Mouse (Mus musculus) forebrain, embryonic 11.5 days (tissue): Measurements from ENCODE around the gene U2surp. TPM values are rescaled to one million over a fixed set of nuclear protein-coding genes. Genes with fewer than 3 reads are reported as not detected.

ENCODE experiments used
- ATAC-seq: fragments of 200-750 bp; cut with Nextera tagmentation; replicated peaks from 2 replicates; pipeline ENCODE4 v1.8.0; 2017; ENCODE audit warnings: moderate TSS enrichment; ENCODE audit not compliant: low FRiP score
- DNase-seq: peaks from one replicate; pipeline ENCODE4 v3.0.0-alpha.2; 2017; ENCODE audit warnings: low spot score
- H3K27ac ChIP-seq: fragments of 300-500 bp; sonication (generic); 2 replicates; pipeline ENCODE4 v1.5.1; 2014; ENCODE audit warnings: low read depth, low read length
- H3K27me3 ChIP-seq: fragments of 300-500 bp; sonication (generic); 2 replicates; pipeline ENCODE4 v1.6.1; 2014; ENCODE audit warnings: mild to moderate bottlenecking, low read length, mixed read lengths; ENCODE audit not compliant: control insufficient read depth, insufficient read depth
- H3K36me3 ChIP-seq: fragments of 300-500 bp; sonication (generic); 2 replicates; pipeline ENCODE4 v1.6.1; 2014; ENCODE audit warnings: mild to moderate bottlenecking, low read length, moderate library complexity, mixed read lengths; ENCODE audit not compliant: control insufficient read depth, insufficient read depth
- H3K4me1 ChIP-seq: fragments of 300-500 bp; sonication (generic); replicated peaks from 2 replicates; pipeline ENCODE4 v1.6.1; 2014; ENCODE audit warnings: low read length, mixed read lengths; ENCODE audit not compliant: control insufficient read depth, insufficient read depth
- H3K4me2 ChIP-seq: fragments of 300-500 bp; sonication (generic); 2 replicates; pipeline ENCODE4 v1.6.1; 2014; ENCODE audit warnings: low read depth, mild to moderate bottlenecking, low read length, moderate library complexity, mixed read lengths; ENCODE audit not compliant: severe bottlenecking
- H3K4me3 ChIP-seq: fragments of 300-500 bp; sonication (generic); 2 replicates; pipeline ENCODE4 v1.5.1; 2014; ENCODE audit warnings: low read depth, low read length
- H3K9ac ChIP-seq: fragments of 300-500 bp; sonication (generic); 2 replicates; pipeline ENCODE4 v1.6.1; 2014; ENCODE audit warnings: low read length
- H3K9me3 ChIP-seq: fragments of 300-500 bp; sonication (generic); 2 replicates; pipeline ENCODE4 v1.6.1; 2016; ENCODE audit warnings: low read length, mixed read lengths; ENCODE audit not compliant: control insufficient read depth
- WGBS: fragments of 180-500 bp; shearing (Covaris S2); extraction: QIAGEN DNeasy Blood & Tissue Kit; methylation state at CpG from one replicate; pipeline ENCODE4 v1.1.7; 2014; 5-methylcytosine and 5-hydroxymethylcytosine counted together
- polyA plus RNA-seq: library from polyadenylated mRNA; unstranded; fragments of >200 nt; fragmentation: Nextera tagmentation; extraction: Ambion mirVana; gene quantifications from 2 replicates; pipeline ENCODE4 v1.2.1, GENCODE M21; 2014

The U2surp gene
- polyA plus RNA-seq, 1 experiment from 2014 or later, result 159 TPM

DNA sequence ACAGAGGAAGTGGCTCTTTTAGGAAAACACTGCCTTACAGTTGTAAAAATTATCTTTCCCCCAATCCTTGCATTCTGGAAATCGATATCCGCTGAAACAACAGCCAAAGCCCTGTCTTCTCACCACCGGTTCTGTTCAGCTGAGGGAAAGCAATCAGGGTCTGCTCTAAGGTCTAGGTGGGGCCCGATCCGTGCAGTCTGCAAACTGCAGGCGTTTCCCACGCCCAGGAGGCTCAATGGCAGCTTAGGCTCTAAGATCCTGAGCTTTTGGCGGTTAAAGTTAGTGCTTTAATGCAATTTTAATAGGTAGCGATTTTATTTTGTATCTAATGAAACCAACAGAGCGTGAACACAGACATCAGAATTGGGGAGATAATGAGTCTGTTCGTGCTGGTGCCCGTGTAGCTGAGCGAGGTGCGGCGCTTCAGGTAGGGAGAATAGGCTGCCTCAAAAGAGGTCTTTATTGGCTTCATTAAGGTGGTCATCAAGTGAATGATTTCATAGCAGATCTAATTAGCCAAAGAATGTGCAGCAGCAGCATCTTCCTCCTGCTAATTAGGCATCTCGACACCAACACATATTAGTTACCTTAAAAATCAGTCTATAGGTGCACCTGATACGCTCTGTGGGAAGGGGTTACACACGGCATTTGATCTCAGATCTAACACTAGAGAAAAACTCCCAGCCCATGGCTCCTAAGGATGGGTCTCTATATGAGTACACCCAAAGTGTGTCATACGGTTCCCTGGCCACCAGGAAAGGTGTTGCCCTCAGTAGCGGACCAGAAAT lies 76.1 kb downstream of the U2surp start:
- 61% methylated on average over 20 of the region's 20 CpGs for whole genome bisulfite sequencing
- DNase-seq (no peak), ATAC-seq (peak; percentile 79)
- Histone ChIP-seq H3K36me3 (no peaks in the 10 kb centered on the region), H3K27ac (no peak overlapping the region), H3K4me3 (no peak overlapping the region), H3K27me3 (no peaks in the 10 kb centered on the region), H3K9ac (no peak overlapping the region), H3K4me1 (no peaks in the 10 kb centered on the region), H3K4me2 (no peak overlapping the region), H3K9me3 (no peaks in the 10 kb centered on the region)

DNA sequence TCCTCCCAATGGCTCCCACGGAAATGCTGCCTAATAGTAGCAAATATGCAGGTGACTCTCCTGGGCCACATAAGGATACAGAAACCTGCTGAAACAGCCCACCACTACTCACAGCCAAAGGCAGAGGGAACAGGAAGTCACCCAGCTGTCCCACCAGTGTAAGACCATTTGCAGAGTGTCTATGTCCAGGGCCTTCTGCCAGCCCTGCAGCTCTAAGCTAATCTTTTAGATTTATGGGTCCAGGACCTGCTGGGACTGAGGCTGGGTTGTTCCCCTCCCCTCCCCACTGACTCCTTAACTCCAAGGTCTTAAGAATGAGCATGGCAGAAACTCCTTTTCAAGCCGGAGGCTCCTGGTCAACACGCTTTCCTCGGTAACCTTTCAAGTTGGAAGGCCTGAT lies 83.5 kb downstream of the U2surp start:
- no peak overlapping the region for H3K4me2 ChIP-seq
- H3K36me3 ChIP-seq, result no peaks in the 10 kb centered on the region
- H3K9ac ChIP-seq, result no peak overlapping the region
- DNase-seq (no peak), ATAC-seq (no peak)
- H3K4me1 ChIP-seq, result no peaks in the 10 kb centered on the region
- no peak overlapping the region for H3K27ac ChIP-seq
- 85% methylated on average over 4 of the region's 4 CpGs for WGBS
- H3K4me3 ChIP-seq, result no peak overlapping the region
- H3K9me3 ChIP-seq, result no peaks in the 10 kb centered on the region
- H3K27me3 ChIP-seq, result no peaks in the 10 kb centered on the region

- Histone ChIP-seq H3K4me2 (no peak overlapping the region), H3K36me3 (no peaks in the 10 kb centered on the region), H3K9me3 (no peaks in the 10 kb centered on the region; the same call in 1 of the 2 replicates), H3K9ac (no peak overlapping the region), H3K4me1 (no peaks in the 10 kb centered on the region), H3K27ac (no peak overlapping the region), H3K4me3 (no peak overlapping the region), H3K27me3 (no peaks in the 10 kb centered on the region)
- DNase-seq (no peak), ATAC-seq (no peak)
Measured at GRCm38 (mm10) chr9:95413911-95414310, 97.9 kb downstream of the U2surp start.

DNA sequence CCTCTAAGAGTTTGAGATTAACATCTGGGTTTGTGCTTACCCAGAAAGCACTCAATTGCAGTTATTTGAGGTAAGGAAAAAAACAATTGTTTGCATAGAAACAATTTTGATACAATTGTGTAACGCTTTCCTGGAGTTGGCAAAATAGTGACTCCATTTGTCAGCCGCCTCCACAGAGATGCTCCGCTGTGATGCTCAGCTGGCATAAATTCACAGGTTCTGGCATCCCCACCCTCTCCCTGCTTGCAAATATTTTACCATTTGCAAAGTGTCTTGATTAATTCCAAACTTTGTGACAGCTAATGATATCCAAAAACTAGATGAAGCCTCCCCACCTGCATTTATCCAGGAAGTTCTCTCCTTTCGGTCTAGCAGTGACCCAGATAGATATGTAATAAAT lies 99.7 kb downstream of the U2surp start:
- Histone ChIP-seq H3K4me2 (no peak overlapping the region), H3K4me3 (no peak overlapping the region), H3K27ac (no peak overlapping the region), H3K36me3 (no peaks in the 10 kb centered on the region), H3K4me1 (peaks cover 4% of the 10 kb centered on the region; the same call in 1 of the 2 replicates), H3K9ac (no peak overlapping the region), H3K27me3 (no peaks in the 10 kb centered on the region), H3K9me3 (no peaks in the 10 kb centered on the region; the same call in 1 of the 2 replicates)
- 91% methylated on average over 4 of the region's 4 CpGs for WGBS
- ATAC-seq (no peak), DNase-seq (no peak)

DNA sequence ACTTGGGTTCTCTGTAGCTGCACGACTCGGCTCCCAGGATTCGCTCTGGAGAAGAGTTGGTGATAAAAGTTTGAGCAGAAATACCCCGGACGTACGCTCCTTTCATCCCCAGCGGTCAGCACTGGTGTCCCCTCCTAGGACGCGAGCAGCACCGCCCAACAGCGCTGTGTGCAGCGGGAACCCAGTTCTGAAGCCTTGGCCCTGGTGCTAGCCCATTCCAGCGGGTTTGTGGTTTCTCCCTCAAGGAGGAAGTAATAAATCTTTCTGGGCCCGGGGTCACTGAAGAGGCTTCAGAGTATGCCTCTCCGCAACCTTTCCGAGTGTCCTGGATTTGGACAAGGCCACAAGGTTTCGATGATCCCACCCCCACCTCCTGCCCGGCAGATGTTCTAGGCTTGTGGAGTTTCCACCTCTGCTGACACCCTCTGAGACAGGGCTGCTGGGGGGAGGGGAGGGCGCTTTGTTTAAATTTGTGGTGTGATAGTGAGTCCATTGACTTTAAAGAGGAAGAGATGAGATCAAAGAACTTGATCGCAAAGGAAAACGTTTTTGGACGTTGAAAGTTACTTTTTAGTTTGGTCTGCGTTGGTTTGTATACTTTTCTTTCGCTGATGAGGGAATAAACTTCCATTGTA lies 104.1 kb downstream of the U2surp start:
- H3K36me3 ChIP-seq, result no peaks in the 10 kb centered on the region; the same call in 1 of the 2 replicates
- whole genome bisulfite sequencing, result under 1% methylated on average over 24 of the region's 24 CpGs
- ATAC-seq, result peak; percentile 31
- H3K27ac ChIP-seq, result peak overlapping the region; percentile 46; the same call in 1 of the 2 replicates
- peaks cover 2% of the 10 kb centered on the region; the same call in 1 of the 2 replicates for H3K27me3 ChIP-seq
- H3K9ac ChIP-seq, result peak overlapping the region; percentile 84
- no peaks in the 10 kb centered on the region for H3K9me3 ChIP-seq
- peak overlapping the region; percentile 78 for H3K4me3 ChIP-seq
- peaks cover 10% of the 10 kb centered on the region; the same call in 1 of the 2 replicates for H3K4me1 ChIP-seq
- H3K4me2 ChIP-seq, result peak overlapping the region; percentile 97
- DNase-seq, result no peak

Other genes starting within 250 kb of the U2surp start
- gene Chst2, start 105.3 kb downstream of the U2surp start, polyA plus RNA-seq, result 15.0 and 17.5 TPM in 2 replicates
- gene Paqr9, start 47.7 kb upstream of the U2surp start, polyA plus RNA-seq, result 0.27 and 0.41 TPM in 2 replicates
- gene Pcolce2, start 125.6 kb upstream of the U2surp start, polyA plus RNA-seq, result 3.2 and 3.6 TPM in 2 replicates
- gene Trpc1, start 238.4 kb upstream of the U2surp start, polyA plus RNA-seq, result 2.8 and 3.1 TPM in 2 replicates